8 mouse cellular contexts compared by ENCODE assay signal in the genomic region with DNA sequence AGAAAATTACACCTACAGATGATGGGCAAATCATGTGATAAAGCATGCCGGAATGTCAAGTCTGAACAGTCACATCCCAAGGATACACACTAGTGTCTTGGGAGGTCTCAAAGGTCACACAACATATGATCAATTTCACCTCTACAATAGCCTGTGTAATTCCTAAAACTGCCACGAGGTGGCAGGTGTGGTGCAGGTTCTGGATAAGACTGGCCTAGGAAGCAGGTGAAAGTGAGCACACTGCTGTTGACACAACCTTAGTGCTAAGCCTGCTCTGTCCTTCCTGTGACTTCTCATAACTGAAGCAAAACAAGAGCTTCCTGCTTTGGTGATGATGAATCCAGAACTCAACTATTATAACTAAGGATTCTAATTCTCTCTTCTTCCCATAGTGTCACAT.
DNase-seq lines count a peak whose midpoint lies in the region; ATAC-seq and TF ChIP-seq lines count a peak whose summit lies in the region.

No protein-coding gene starts in this region.

- H3K27ac ChIP-seq in forebrain, embryonic 10.5 days = no peak overlapping the region
- no peak overlapping the region for H3K27ac ChIP-seq in hindbrain, embryonic 14.5 days

- no peaks in the 10 kb centered on the region for H3K36me3 ChIP-seq in forebrain, embryonic 10.5 days (replicated peaks)
- no peaks in the 10 kb centered on the region for H3K36me3 ChIP-seq in hindbrain, embryonic 14.5 days (replicated peaks; ENCODE audit: control insufficient read depth, insufficient read depth)

- peak; percentile 88 for TF ChIP-seq CTCF in Patski (IDR thresholded peaks at IDR 0.05)

- DNase-seq in Patski (ENCODE audit: low read depth, low spot score) = no peak
- DNase-seq in c-Kit-positive CD71-negative TER-119-negative erythroid progenitor cells, embryonic 14.5 days (ENCODE audit: low read depth) = peak; percentile 68
- peak; percentile 56 for DNase-seq in forebrain, embryonic 10.5 days (ENCODE audit: extremely low spot score, low spot score)
- peak; percentile 80 for DNase-seq in hindbrain, embryonic 14.5 days (ENCODE audit: low spot score)
- peak; percentile 50 to 61 for DNase-seq in layer of hippocampus, postnatal 14 days (ENCODE audit: low spot score in 2 of 2)
- DNase-seq in lung, postnatal 25 days (ENCODE audit: low spot score) = peak; percentile 69
- DNase-seq in right cerebral cortex, adult 2 months (ENCODE audit: low spot score in 2 of 2) = peak; percentile 78 to 87
- peak; percentile 68 for DNase-seq in yolk sac, embryonic 10.5 days (ENCODE audit: low spot score)

- H3K4me3 ChIP-seq in forebrain, embryonic 10.5 days = no peak overlapping the region
- no peak overlapping the region for H3K4me3 ChIP-seq in hindbrain, embryonic 14.5 days (replicated peaks; ENCODE audit: low read length)

- no peaks in the 10 kb centered on the region for H3K9me3 ChIP-seq in forebrain, embryonic 10.5 days
- H3K9me3 ChIP-seq in hindbrain, embryonic 14.5 days (ENCODE audit: control insufficient read depth, low read length) = no peaks in the 10 kb centered on the region

- POLR2A ChIA-PET in Patski (lab: Charles Lee) = no interaction called here

- H3K4me2 ChIP-seq in hindbrain, embryonic 14.5 days (replicated peaks) = no peak overlapping the region

- in situ Hi-C loops in Patski (cut with MboI; ENCODE audit: low pct_unique_long_range_greater_than_20kb) = loop anchor here (5.0 kb wide), 2 partner anchors 88 to 138 kb away; no protein-coding TSS in a partner anchor

- CTCF ChIA-PET in Patski (lab: Charles Lee) = interaction anchor here (0.8 to 5.4 kb wide), 9 partner anchors 8 to 144 kb away, joined by 3 to 25 read pairs (median 5); no protein-coding TSS in a partner anchor

- WGBS in forebrain, embryonic 10.5 days = 42% methylated on average over 2 of the region's 2 CpGs
- WGBS in hindbrain, embryonic 14.5 days = 39% methylated on average over 2 of the region's 2 CpGs

- H3K27me3 ChIP-seq in Patski = no peaks in the 10 kb centered on the region
- no peaks in the 10 kb centered on the region for H3K27me3 ChIP-seq in forebrain, embryonic 10.5 days (ENCODE audit: poor library complexity, severe bottlenecking)
- no peaks in the 10 kb centered on the region for H3K27me3 ChIP-seq in hindbrain, embryonic 14.5 days (ENCODE audit: control insufficient read depth, insufficient read depth, low read length)

- no peak overlapping the region for H3K9ac ChIP-seq in hindbrain, embryonic 14.5 days

- peak; percentile 71 for ATAC-seq in Patski
- ATAC-seq in hindbrain, embryonic 14.5 days (ENCODE audit: low FRiP score) = peak; percentile 78; the same call in 1 of the 2 replicates

- peaks cover 17% of the 10 kb centered on the region for H3K4me1 ChIP-seq in forebrain, embryonic 10.5 days
- H3K4me1 ChIP-seq in hindbrain, embryonic 14.5 days (replicated peaks; ENCODE audit: control insufficient read depth, insufficient read depth, low read length) = 0 out of 2 replicates have a peak, but pooled peaks cover 5% of the 10 kb centered on the region
